Mouse (Mus musculus) gastrocnemius, postnatal 14 days (tissue): ENCODE results near the gene Kcnj4. TPM values are rescaled to one million over a fixed set of nuclear protein-coding genes. Genes with fewer than 3 reads are reported as not detected.
A peak's percentile ranks its signal among the peaks of the same experiment; 100 is the strongest.

ENCODE experiments used
- DNase-seq: peaks from one replicate; pipeline ENCODE4 v3.0.0; 2021; ENCODE audit warnings: mixed read lengths
- intact Hi-C: fragments of 180-260 bp; cut with DNase I; formaldehyde crosslinking; loops from one replicate; pipeline ENCODE4 v1.15.1; 2025; ENCODE audit warnings: low total_unique reads
- long read RNA-seq, 2 experiments: library from polyadenylated mRNA; stranded (forward); transcript quantifications; one replicate each; pipeline ENCODE4 v2.0.0; 2021
- total RNA-seq, 2 experiments: library from RNA; stranded (reverse); gene quantifications; 2 replicates each; pipeline ENCODE4 v1.2.3; 2021

Kcnj4 gene
- under 1 TPM in 1 of 2 experiments, not detected in 1; 0.08 TPM for total RNA-seq
- long read RNA-seq, experiment 1: 0 reads
- long read RNA-seq, experiment 2: 0 reads

DNA sequence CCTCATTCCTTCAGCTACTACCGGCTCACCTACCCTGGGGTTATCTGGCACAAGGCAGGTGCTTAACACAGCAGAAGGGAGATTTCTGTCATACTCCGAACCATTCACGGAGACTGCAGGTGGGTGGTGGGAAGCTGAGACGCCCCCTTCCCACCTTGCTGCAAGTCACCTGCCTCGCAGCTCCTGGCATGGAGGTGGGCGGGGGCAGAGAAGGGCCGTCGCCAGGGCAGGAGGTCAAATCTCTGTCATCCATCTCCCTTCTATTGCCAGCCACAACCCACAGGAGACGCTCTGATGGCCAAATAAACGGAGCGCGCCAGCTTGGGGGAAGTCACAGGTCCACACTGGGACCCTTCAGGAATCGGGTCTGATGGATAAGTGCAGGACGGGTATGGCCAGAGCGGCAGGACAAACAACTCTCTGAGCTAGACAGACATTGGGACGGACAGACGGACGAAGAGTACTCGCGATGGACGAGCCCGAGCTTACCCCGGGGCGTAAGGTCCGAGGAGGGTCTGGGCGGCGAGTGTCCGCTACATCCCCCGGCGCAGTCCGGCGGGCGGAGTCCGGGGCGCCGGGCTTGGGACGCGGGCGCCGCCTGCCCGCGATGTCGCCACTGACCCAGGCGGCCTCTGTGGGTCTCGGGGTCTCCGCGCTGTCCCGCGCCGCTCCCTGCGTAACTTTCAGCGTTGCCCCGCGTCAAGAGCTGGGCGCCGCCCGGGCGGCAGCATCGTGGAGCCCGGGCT is at the start of gene Kcnj4:
TSS of gene Kcnj4 (minus strand) at position 535 of the 746 bp plus-strand sequence.
- DNase-seq: no peak
- intact Hi-C loops: no loop called here

DNA sequence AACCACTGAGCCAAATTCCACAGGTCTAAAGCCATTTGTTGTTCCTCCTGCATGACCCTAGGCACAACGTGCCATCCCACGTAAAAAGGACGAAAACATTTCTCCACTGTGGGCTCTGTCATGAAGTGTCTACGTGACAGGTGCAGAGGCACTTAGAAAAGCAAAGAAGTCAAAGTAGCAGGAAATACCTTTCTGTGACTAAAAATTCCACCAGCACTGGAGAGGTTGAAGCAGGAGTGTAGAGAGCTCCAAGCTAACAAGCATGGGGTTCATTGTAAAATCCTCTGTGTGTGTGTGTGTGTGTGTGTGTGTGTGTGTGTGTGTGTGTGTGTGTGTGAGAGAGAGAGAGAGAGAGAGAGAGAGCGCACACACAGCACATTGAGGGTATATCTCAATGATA is 47.5 kb upstream of the Kcnj4 start:
- intact Hi-C loops: no loop called here
- DNase-seq: no peak

DNA sequence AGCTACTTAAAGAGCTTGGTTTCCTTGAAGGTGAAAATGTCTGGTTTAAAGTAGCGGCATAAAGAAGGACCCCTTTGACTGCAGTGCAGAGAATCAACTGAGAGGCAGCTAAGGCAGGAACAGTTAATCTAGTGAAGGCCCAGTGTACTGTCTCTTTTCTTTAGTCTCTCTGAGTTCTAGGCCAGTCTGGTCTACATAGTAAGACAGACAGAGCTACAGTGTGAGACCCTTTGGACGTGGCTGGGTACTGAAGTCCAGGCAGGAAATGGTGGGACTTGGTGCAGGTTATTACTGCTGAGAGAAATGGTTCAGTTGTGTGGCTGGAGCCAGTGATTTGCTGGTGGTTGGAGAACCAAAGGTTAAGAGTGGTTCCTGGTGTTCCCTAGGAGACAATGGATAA is 43.2 kb upstream of the Kcnj4 start:
- intact Hi-C loops: no loop called here
- no peak for DNase-seq

DNA sequence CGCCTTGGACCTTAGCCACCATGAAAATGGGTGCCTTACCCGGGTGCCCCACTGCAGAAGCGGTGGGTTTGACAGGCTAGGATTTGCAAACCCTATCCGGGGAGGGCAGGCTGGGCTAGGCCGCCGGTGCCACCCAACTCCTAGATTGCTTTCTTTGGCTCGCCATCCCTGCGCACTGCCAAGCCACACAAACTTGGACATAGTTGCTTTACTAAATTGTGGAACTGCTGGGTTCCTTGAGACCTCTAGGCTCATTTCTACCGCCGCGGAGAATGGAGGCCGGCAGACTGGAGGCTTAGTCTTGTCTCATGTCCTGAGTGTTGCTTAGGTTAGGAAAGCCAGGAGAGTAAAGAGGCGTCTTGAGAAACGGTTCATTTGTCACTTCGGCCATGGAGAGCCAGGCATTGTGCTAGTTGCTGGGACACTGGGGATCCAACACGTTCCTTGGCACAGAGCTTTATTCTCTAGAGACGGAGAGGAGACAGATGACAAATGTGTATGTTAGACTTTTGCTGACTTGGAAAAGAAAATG is 42.3 kb upstream of the Kcnj4 start:
- intact Hi-C loops: no loop called here
- no peak for DNase-seq

DNA sequence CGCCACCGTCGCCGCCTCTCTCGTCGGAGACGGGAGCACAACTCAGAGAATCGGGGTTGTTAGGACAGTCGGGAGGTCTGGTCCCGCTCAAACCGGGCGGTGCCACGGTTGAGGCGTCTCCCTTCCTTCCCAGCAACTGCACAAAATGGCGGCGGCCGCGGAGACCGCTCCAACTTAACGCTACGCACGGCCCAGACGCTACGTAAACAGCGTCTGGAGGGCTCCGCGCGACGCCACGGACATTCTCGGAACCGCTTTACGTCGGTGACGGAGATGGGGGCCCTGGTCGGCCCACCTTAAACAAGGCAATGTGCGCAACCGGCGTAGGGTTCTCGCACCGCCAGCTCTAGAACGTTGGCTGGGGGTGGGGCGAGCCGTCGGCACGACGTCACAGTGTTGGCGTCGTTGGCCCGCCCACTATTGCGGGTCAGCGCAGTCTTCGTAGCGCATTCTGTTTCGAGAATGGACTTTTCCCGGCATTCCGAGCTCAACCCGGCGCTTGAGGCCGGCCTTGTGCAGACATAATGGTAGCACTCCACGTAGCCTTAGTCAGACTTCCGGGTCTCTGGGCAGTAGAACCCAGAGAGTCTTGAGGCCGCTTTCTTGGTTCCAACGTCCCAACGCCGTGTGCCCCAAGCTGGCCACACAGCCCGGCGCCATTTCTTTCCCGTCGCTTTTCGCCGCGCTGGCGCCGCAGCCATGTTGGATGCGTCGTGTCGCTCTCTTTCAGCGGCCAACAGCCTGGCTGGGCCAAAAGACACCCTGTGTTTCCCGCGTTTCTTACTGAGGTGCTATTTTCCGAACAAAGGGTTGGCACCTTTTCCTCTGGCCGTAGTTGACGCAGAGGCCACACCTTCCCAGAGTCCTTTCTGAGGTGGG is 41.6 kb upstream of the Kcnj4 start, which contains the start of gene Ddx17:
TSS of gene Ddx17 (minus strand) at position 332 of the 879 bp plus-strand sequence.
- DNase-seq: peak; percentile 97
- intact Hi-C loops: no loop called here

DNA sequence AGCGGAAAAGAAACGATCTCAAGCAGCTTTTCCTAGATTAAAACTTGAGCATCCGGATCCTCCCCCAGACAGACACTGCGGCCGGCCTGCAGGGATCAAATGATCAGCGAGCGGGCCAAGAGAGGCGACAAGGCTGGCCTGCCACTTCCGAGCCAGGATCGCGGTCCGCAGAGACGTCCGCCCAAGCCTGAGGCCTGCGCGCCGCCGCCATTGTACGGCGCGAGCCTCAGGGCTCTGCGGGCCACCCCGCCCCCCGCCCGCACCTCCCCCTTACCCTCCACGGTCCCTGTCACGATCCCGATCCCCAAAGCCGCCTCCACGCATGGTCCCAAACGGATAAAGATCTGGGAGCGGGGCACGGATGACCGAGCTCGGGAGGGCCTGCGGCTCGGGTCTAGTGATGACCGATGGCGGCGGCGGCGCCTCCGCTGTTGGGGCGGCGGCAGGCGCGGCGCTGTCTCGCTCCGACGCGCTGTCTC is 40.9 kb upstream of the Kcnj4 start:
- intact Hi-C loops: no loop called here

DNA sequence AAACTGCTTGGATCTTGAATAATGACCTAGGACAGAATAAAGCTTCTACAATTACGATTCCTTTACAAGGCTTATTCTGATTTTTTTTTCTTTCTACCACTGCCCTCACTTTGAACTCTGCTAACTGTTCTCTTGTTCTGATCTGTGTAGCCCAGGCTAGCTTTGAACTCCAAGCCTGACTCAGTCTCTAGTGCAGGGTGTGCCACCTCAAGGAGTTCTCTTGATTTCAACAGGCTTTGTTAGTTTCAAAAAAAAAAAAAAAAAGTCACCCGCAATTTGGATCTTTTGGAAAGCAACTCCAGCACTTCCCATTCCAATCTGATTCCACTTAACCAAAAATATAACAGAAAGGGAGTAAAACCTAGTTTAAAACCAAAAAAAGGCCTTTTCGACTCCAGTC is 40.5 kb upstream of the Kcnj4 start:
- no peak for DNase-seq
- intact Hi-C loops: no loop called here

More for the DNA sequence above, 40.9 kb upstream of the Kcnj4 start:
- DNase-seq: peak; percentile 90

DNA sequence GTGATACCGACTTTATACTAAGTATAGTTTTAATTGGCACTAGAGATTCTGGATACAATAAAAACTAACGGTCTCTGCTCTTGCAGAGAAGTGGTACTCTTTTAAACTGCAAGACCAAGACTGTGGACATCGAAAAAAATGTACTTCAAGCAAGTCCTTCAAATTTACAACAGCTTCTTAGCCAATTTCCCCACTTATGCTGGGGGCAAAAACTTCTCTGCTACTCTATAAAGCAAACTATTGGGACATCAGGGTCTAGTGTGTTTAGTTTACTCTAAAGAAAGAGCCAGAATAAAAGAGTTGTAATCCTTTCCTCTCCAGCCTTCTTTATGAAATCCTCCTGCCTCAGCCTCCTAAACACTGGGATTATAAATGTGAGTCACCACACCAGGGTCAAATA is 38.9 kb upstream of the Kcnj4 start:
- intact Hi-C loops: no loop called here
- DNase-seq: no peak

DNA sequence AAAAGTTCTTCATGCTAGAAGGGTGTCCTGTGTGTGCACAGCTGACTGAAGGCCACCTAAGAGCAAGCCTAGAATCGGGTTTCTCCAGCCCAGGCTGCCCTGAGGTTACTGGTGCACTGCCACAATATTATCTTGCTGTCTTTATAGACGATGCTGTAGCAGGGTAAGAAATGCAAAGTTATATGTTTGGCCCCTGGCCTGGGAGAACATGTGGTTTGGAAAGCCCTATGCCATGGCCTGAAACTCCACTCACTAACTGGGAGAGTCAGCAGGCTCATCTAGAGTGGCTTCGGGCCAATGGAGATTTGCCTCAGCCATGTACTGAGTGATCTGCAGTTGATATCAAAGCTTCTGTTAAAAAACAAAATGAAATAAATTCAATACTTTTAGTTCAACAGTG is 28.8 kb upstream of the Kcnj4 start:
- intact Hi-C loops: no loop called here

DNA sequence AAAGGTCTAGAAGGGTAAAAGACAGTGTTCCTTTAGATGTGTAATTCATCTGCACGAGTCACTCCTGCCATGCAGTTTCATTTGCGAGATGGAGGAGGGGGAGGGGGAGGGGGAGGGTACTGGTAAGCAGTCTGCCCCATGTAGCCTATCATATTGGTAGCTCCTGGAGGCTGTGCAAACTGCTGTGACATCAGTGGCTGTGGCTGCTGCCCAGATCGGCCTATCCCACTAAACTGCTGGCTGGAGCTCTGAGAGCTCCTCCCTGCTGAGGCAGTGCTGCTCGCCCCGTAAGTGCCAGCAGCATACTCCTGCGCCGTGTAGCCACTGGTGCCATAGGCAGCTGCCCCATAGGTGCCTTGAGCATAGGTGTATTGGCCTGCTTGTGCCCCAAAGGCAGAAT is 24.9 kb upstream of the Kcnj4 start:
- intact Hi-C loops: no loop called here
- DNase-seq: peak; percentile 61

More for the DNA sequence above, 28.8 kb upstream of the Kcnj4 start:
- no peak for DNase-seq

DNA sequence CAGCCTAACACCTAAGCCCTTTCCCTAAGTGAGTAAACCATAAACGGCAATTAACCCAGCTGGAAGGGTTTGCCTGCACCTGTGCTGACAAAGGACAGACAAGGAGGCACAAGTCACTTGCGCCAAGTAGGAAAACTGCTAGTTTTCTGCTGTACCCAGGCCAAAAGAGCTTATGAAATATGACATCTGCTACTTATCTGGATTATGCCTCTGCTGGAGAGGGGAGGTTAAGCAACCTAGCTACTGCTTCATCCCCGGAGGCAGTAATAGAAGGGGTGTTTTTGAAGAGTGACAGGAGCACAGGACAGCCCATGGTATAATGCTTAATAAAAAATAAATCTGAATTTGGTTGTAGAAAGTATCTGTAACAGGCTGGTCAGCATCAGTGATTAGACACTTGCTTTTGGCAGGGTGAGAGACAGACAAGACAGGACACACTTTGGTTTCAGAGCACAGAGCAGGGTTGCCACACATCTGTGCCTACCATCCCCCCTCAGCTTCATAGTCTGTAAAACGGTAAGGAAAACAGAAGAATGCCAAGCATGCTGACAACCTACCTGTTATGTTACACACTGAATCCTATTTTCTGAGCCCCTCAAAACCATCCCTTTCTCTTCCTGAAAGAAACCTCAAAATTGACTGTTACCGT is 23.1 kb upstream of the Kcnj4 start:
- no peak for DNase-seq
- intact Hi-C loops: no loop called here

DNA sequence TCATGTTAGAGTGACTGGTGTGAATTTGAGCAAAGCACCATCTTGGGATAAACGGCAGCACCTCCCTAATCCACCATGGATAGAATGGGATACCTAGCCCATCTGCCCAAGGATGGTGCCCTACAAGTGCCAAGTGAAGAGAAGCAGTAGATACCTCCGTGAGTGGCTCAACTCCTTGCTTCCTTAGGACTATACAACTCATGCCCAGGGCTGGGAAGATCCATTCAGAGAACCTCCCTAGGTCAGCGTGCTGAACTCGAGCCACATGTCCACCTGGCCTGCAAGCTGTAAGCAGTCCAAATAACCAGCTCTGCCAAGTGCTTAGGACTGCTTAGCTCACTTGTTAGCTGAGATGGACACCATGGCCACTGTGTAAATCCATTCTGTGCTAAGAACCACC is 22.2 kb upstream of the Kcnj4 start:
- DNase-seq: peak; percentile 53
- intact Hi-C loops: no loop called here

DNA sequence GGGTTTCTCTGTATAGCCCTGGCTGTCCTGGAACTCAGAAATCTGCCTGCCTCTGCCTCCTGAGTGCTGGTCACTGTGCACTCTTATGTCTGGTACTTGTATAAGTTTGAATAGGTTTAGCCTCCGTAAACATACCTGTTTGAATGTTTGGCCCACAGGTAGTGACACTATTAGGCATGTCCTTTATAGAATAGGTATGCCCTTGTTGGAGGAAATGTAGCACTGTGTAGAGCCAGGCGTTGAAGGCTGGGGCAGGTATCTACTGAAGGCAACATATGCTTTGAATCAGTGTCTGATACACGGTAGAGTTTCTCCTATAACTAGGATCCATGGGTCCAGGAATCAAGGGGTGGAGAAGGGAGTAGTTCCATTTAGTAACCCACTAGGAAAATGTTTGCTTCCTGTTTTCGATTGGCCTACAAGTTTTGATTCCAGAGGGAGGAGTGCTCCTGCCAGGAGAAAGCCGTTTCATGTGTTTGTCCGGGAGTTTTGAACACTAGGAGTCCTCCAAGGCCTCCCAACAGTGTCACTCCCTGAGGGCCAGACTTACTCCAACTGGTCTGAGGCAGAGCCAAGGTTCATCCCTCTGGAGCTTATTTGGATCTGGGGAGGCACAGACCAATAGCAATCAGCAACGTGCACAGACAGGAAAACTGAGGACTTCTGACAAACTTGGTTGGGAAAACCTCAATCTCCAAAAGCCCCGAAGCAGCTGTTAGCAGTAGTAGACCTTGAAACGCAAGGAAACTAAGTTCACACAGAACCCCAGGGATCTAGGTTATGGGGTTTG is 21.1 kb upstream of the Kcnj4 start:
- no peak for DNase-seq
- intact Hi-C loops: no loop called here

DNA sequence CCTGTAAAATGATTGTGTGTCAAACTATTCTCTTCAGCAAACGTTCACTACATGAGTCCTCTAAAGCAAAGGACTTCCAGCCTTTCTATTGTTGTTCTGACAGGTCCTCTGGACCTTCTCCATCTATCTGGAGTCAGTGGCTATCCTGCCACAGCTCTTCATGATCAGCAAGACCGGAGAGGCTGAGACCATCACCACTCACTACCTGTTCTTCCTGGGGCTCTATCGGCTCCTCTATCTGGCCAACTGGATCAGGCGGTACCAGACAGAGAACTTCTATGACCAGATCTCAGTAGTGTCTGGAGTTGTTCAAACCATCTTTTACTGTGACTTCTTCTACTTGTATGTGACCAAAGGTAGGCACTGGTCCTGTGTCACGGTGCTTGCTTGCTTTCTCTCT is 20.5 kb upstream of the Kcnj4 start:
- intact Hi-C loops: no loop called here
- no peak for DNase-seq

DNA sequence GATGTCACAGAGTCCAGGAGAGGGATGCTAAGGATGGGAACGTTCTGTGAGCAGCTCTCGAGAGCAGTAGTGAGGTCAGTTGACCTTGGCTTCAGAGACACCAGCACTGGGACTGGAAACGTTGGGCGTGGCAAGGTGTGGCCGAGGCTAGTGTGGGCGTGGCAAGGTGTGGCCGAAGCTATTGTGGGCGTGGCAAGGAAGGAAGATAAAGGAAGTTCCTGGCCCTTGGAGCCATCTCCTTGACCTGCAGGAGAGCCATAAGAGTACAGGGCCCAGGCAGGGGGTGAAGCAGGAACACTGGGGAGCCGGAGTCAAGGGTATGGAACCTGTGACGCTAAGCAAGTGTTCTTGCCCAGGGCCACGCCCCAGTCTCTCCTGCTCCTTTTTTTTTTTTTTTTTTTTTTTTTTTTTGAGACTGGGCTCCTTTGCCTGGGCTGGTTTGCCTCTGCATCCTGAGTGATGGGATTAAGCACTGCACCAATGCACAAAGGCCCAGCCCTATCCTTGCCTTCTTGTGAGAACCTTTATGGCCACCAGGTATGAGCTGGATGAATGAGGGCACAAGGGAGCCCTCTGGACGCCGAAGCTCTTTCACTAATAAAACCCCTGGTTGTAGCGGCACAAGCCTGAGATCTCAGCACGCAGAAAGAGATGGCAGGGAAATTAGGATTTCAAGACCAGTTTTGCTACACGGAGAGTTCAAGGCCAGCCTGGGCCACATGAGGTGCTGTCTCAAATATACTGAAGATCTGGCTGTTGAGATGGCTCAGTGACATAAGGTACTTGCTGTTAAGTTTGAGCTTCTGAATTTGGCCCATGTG is 14.6 kb upstream of the Kcnj4 start:
- DNase-seq: no peak
- intact Hi-C loops: no loop called here

DNA sequence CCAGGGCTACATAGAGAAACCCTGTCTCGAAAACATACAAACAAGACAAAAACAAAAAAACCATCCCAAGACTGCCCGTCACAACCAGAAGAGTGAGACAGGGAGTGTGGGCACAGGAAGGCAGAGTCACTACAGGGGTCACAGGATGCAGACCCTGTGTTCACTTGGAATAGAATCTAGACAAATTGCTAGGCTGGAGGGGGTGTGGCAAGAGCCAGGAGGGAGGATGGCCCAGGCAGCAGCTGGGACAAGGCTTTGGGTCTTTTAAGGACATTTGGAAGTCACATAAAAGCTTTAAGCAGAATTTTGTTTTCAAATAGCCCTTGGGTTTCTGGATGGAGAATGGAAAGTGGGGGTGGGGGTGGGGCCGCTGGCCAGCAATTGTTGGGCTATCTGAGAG is 13.5 kb upstream of the Kcnj4 start:
- DNase-seq: no peak
- intact Hi-C loops: no loop called here

DNA sequence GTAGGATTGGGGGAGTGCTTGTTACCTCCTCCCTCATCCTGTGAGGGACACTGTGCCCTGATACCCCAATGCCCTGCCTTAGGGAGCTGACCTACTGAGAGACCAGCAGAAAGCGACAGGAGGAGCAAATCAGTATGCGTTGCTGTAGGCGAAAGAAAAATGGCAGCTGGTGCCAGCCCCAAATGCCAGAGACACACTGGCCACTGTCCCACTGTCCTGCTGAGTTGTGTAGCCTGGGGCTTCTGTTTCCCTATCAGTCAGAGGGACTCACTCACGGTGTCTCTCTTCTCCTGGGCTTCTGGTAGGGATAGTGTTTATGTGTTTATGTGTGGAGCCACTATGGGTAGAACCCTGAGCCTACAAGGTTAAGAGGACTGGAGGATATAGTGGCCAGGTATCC is 12.7 kb upstream of the Kcnj4 start:
- intact Hi-C loops: no loop called here
- no peak for DNase-seq
